Mouse (Mus musculus): ENCODE data around the gene Sycp2. TPM values are rescaled to one million over a fixed set of nuclear protein-coding genes. Genes with fewer than 3 reads are reported as not detected.

Gene Sycp2
- polyA plus RNA-seq, 1 experiment from 2014 or later = not detected

DNA sequence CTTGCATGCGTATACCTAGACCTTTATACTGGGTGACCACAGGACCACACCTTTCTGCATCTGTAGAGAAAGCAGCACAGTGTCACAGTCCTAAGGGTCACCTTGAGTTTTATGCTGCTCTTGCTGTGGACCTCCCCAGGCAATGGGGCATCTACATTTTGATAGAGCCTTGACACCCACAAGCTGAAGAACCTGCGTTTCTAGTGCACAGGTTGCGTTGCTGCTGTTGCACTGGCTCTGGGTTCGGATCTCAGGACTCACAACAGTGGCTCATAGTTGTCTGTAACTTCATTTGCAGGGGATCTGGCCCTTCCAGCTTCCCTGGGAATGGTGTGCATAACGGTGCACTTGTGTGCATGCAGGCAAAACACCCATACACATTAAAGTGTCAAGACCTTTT is 19.7 kb upstream of the Sycp2 start:
- Histone ChIP-seq H3K27ac (no peak overlapping the region), H3K9me3 (no peaks in the 10 kb centered on the region), H3K9ac (no peak overlapping the region), H3K4me1 (peaks cover 7% of the 10 kb centered on the region), H3K36me3 (no peaks in the 10 kb centered on the region), H3K4me3 (no peak overlapping the region), H3K4me2 (no peak overlapping the region), H3K27me3 (no peaks in the 10 kb centered on the region; the same call in 1 of the 2 replicates)
- ATAC-seq (ENCODE audit: borderline replicate concordance, extremely low read depth, low FRiP score, low TSS enrichment) = no peak
- WGBS = 77% methylated on average over 5 of the region's 5 CpGs

DNA sequence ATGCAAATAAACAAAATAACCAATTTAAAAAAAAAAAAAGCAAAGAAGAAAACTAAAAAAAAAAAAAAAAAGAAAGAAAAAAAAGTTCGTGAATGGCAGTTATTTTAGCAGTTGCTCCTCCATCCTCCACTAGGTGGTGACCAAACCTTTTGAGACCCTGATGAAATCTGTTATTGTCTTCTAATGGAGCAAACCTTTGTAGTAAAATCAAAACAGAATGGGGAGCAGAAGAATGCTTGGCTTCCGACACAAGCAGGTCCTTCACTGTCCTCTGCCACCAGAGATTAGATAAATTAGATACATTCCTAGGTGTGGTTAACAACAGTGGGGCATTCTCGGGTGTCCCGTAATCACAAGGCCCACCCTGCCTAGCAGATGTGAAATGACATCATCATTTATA is 18.7 kb upstream of the Sycp2 start:
- 21% methylated on average over 4 of the region's 4 CpGs for WGBS

DNA sequence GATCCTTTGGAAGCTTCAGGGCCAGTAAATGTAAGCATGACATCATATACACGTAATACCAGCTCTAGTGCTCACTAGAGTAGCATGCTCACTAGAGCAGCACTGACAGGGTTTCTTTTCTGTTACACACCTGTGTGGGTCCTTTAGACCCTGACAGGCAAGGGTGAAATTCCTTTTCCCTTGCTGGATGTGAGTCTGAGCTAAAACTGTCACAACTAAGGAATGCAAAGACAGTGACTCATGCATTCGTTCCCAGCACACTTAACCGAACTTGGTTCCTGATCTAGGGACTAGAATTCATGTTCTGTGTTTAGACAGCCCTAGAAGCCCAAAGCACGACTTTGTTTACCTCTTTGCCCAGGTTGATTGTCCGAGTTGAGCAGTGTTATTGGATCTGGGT is 15.7 kb upstream of the Sycp2 start:
- Histone ChIP-seq H3K36me3 (0 out of 2 replicates have a peak, but pooled peaks cover 2% of the 10 kb centered on the region), H3K4me3 (no peak overlapping the region), H3K4me1 (peaks cover 9% of the 10 kb centered on the region; the same call in 1 of the 2 replicates), H3K9me3 (no peaks in the 10 kb centered on the region), H3K4me2 (no peak overlapping the region), H3K27me3 (no peaks in the 10 kb centered on the region; the same call in 1 of the 2 replicates), H3K9ac (no peak overlapping the region), H3K27ac (no peak overlapping the region)
- ATAC-seq (ENCODE audit: borderline replicate concordance, extremely low read depth, low FRiP score, low TSS enrichment) = no peak
- WGBS = 55% methylated on average over 5 of the region's 5 CpGs

More for the DNA sequence above, 18.7 kb upstream of the Sycp2 start:
- no peak for ATAC-seq (ENCODE audit: borderline replicate concordance, extremely low read depth, low FRiP score, low TSS enrichment)
- Histone ChIP-seq H3K4me1 (peaks cover 9% of the 10 kb centered on the region; the same call in 1 of the 2 replicates), H3K9me3 (no peaks in the 10 kb centered on the region), H3K4me3 (no peak overlapping the region), H3K9ac (no peak overlapping the region), H3K27me3 (no peaks in the 10 kb centered on the region; the same call in 1 of the 2 replicates), H3K4me2 (no peak overlapping the region), H3K36me3 (no peaks in the 10 kb centered on the region), H3K27ac (no peak overlapping the region)

DNA sequence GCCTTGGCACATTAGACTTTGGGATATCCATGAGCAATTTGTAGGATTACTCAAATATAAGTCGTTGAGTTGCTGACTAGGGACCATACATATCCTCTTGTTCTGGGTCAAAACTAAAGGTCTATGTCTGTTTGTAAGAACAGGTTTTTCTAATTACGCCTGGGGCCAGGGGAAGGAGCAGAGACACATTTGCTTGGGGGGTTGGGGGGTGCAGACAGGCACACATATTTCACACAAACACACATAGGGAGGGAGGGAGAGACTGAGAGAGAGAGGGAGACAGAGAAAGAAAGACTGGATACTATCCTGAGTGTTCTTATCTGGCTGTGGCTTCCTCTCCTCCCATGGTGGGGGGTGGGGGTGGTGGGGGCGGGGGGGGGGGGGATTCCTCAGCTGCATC is 14.7 kb upstream of the Sycp2 start:
- no peaks in the 10 kb centered on the region; the same call in 1 of the 2 replicates for H3K27me3 ChIP-seq
- H3K9me3 ChIP-seq = no peaks in the 10 kb centered on the region
- H3K4me1 ChIP-seq = peaks cover 9% of the 10 kb centered on the region; the same call in 1 of the 2 replicates
- H3K4me2 ChIP-seq = no peak overlapping the region
- no peak overlapping the region for H3K27ac ChIP-seq
- no peak for ATAC-seq (ENCODE audit: borderline replicate concordance, extremely low read depth, low FRiP score, low TSS enrichment)
- H3K36me3 ChIP-seq = 0 out of 2 replicates have a peak, but pooled peaks cover 6% of the 10 kb centered on the region
- 23% methylated on average over 3 of the region's 3 CpGs for WGBS
- no peak overlapping the region for H3K4me3 ChIP-seq
- H3K9ac ChIP-seq = no peak overlapping the region

DNA sequence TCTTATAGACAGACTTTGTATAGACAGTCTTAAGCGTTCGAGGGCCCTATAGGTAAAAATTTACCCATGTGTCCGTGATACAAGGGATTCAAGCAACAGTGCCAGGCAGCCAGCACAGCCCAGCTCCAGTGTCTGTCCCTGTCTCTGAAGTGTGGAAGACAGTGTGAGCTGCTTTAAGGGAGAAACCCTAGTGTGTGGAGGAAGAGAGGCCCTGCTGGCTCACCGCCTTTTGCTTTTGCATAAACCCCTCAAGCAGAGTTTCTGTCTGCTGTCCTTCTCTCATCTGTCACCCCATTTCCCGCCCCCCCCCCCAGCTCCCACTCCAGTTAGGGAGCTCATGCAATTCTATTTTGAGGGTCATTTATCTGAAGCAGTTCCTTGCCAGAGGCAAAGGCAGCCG is 14.1 kb upstream of the Sycp2 start:
- H3K9me3 ChIP-seq = no peaks in the 10 kb centered on the region
- H3K27me3 ChIP-seq = no peaks in the 10 kb centered on the region
- peak overlapping the region; percentile 37; the same call in 1 of the 2 replicates for H3K27ac ChIP-seq
- no peak overlapping the region for H3K4me3 ChIP-seq
- no peak overlapping the region for H3K4me2 ChIP-seq
- H3K9ac ChIP-seq = no peak overlapping the region
- 45% methylated on average over 6 of the region's 6 CpGs for WGBS
- peaks cover 14% of the 10 kb centered on the region; the same call in 1 of the 2 replicates for H3K4me1 ChIP-seq
- peak; percentile 53; the same call in 1 of the 2 replicates for ATAC-seq (ENCODE audit: borderline replicate concordance, extremely low read depth, low FRiP score, low TSS enrichment)
- H3K36me3 ChIP-seq = 0 out of 2 replicates have a peak, but pooled peaks cover 6% of the 10 kb centered on the region

DNA sequence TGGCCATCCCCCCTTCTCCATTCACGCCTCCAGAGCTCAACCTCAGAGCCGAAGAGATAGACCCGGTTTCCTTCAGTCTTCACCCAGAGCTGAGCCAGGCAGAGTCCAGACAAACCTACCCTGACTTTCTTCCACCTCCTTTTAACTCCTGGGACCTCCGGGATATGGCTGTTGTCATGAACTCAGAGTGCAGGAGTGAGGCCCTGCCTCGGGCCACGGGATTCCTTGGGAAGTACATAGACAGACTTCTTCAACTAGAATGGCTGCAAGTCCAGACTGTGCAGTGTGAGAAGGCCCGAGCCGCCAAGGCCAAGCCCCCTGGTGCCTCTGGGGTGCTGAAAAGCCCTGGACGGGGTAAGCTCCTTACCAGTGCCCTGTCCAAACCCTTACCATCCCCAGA is 13.1 kb upstream of the Sycp2 start:
- no peak for ATAC-seq (ENCODE audit: borderline replicate concordance, extremely low read depth, low FRiP score, low TSS enrichment)
- H3K4me3 ChIP-seq = no peak overlapping the region
- no peaks in the 10 kb centered on the region for H3K9me3 ChIP-seq
- no peak overlapping the region for H3K27ac ChIP-seq
- H3K4me1 ChIP-seq = peaks cover 21% of the 10 kb centered on the region
- no peaks in the 10 kb centered on the region for H3K27me3 ChIP-seq
- 0 out of 2 replicates have a peak, but pooled peaks cover 6% of the 10 kb centered on the region for H3K36me3 ChIP-seq
- H3K9ac ChIP-seq = no peak overlapping the region
- 72% methylated on average over 9 of the region's 9 CpGs for WGBS
- no peak overlapping the region for H3K4me2 ChIP-seq

DNA sequence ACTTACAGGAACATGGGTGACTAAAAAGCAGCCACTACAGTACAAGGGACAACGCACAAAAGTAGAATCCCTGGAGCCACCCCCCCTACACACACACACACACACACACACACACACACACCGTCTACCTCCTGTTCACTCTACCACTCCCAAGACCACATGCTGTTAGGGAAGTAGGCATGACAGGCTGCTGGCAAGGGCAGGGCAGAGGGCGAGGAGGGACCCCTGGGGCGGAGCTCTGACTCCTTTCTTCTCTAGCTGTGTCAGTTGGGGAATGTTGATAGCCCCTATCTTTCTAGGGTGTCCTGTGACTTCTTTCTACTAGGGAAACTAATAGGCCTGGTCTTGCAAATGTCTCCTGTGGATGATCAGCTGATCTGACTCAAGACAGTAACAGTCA is 9.5 kb upstream of the Sycp2 start:
- 0 out of 2 replicates have a peak, but pooled peaks cover 6% of the 10 kb centered on the region for H3K36me3 ChIP-seq
- no peaks in the 10 kb centered on the region for H3K9me3 ChIP-seq
- H3K4me2 ChIP-seq = no peak overlapping the region
- H3K4me3 ChIP-seq = no peak overlapping the region
- ATAC-seq (ENCODE audit: borderline replicate concordance, extremely low read depth, low FRiP score, low TSS enrichment) = no peak
- 80% methylated on average over 4 of the region's 4 CpGs for WGBS
- H3K4me1 ChIP-seq = peaks cover 42% of the 10 kb centered on the region
- H3K9ac ChIP-seq = no peak overlapping the region
- no peak overlapping the region for H3K27ac ChIP-seq
- peaks cover 16% of the 10 kb centered on the region for H3K27me3 ChIP-seq

DNA sequence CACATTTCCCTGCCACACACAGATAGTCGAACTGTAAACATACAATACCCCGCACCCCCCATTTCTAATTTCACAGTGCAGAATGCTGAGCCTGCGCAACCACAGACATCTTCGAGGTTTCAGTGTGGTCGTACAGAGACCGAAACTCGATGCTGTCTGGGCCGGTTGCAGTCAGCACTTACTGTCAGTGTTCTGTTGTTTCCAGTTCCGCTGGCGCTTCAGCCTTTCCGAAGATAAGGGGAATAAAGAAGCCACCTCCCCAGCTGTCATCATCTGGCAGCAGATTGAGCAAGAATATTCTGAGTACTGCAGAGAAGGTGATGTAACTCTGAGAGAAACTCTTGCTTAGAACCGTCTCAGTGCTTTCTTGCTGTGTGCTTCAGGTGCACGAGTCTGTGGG is 8.9 kb upstream of the Sycp2 start:
- Histone ChIP-seq H3K9ac (no peak overlapping the region), H3K4me2 (no peak overlapping the region), H3K9me3 (no peaks in the 10 kb centered on the region), H3K4me1 (peaks cover 46% of the 10 kb centered on the region), H3K4me3 (no peak overlapping the region), H3K27ac (0 out of 2 replicates have a peak overlapping the region, but pooled peaks have one; percentile 18), H3K27me3 (peaks cover 21% of the 10 kb centered on the region), H3K36me3 (0 out of 2 replicates have a peak, but pooled peaks cover 6% of the 10 kb centered on the region)
- WGBS = 45% methylated on average over 13 of the region's 13 CpGs
- ATAC-seq (ENCODE audit: borderline replicate concordance, extremely low read depth, low FRiP score, low TSS enrichment) = no peak

DNA sequence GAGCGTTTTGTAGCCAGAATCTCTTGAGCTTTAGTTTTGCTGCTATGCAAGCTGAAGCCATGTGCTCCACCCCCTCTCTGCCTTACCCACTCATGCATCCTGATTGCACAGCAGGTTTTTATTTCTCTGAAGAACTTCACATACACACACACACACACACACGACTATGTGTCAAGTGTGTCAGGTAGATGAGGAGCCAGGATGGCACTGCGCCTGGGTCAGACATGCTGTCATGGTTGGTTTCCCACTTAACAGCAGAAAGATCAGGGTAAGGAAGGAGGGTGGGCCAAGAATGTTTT is 7.6 kb upstream of the Sycp2 start:
- Histone ChIP-seq H3K4me3 (peak overlapping the region; percentile 54), H3K9me3 (no peaks in the 10 kb centered on the region), H3K9ac (no peak overlapping the region), H3K4me2 (peak overlapping the region; percentile 79), H3K27me3 (peaks cover 22% of the 10 kb centered on the region), H3K27ac (no peak overlapping the region), H3K36me3 (0 out of 2 replicates have a peak, but pooled peaks cover 6% of the 10 kb centered on the region), H3K4me1 (peaks cover 49% of the 10 kb centered on the region)
- 22% methylated on average over 3 of the region's 3 CpGs for WGBS
- no peak for ATAC-seq (ENCODE audit: borderline replicate concordance, extremely low read depth, low FRiP score, low TSS enrichment)

DNA sequence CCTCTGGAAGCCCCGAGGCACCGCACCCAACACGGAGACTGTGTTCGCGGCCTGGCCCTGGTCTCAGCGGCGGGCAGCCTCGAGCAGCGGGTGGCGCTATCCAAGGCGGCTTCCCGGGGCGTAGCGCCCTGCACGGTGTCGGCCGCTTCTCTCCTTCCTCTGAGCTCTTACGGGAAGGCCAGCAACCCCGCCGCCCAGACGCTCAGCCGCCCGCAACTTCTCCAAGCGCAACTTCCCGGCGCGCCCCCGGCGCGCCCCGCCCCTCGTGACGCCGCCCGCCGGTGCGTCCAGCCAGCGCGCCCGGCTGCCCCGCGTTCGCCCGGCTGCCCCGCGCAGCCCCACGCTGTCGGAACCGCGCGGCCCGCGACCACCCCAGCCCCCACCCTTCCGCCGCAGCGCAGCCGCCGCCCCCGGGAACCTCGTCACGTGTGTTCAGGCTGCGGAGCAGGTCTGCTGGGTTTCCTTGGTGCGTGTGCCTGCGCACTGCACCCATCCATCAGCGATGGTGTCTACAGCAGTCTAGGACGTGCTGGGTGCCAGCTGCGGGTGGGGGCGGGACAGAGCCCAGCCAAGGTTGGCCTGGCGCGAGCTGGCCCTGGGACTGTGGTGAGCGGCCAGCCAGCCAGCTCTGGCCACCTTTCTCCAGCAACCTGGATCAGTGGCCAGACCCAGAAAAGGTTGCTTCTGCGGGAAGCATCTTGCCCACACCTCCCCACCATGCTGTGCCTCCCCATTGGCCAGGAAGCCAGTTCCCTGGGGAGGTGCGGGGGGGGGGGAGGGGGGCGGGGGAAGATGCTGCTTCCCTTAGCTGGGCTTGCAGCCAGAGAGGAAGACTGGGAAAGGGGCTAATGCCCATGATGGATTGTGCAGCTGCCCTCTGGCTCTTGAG is 7.0 kb upstream of the Sycp2 start, which contains the start of the genes Ppp1r3d and Fam217b:
Gene Ppp1r3d (minus strand): TSS at position 212 of the 889 bp plus-strand sequence.
Gene Fam217b (plus strand): TSS at position 264 of the 889 bp plus-strand sequence.
- WGBS = under 1% methylated on average over 65 of the region's 74 CpGs
- H3K9me3 ChIP-seq = no peaks in the 10 kb centered on the region
- H3K36me3 ChIP-seq = 0 out of 2 replicates have a peak, but pooled peaks cover 6% of the 10 kb centered on the region
- H3K4me1 ChIP-seq = peaks cover 49% of the 10 kb centered on the region
- peak within 1 kb of the TSS; percentile 29; the same call in 1 of the 2 replicates for H3K27ac ChIP-seq
- peaks cover 22% of the 10 kb centered on the region for H3K27me3 ChIP-seq
- H3K9ac ChIP-seq = peak within 1 kb of the TSS; percentile 21
- H3K4me3 ChIP-seq = peak within 1 kb of the TSS; percentile 54
- peak within 1 kb of the TSS; percentile 79 for H3K4me2 ChIP-seq
- peak; percentile 79 for ATAC-seq (ENCODE audit: borderline replicate concordance, extremely low read depth, low FRiP score, low TSS enrichment)

DNA sequence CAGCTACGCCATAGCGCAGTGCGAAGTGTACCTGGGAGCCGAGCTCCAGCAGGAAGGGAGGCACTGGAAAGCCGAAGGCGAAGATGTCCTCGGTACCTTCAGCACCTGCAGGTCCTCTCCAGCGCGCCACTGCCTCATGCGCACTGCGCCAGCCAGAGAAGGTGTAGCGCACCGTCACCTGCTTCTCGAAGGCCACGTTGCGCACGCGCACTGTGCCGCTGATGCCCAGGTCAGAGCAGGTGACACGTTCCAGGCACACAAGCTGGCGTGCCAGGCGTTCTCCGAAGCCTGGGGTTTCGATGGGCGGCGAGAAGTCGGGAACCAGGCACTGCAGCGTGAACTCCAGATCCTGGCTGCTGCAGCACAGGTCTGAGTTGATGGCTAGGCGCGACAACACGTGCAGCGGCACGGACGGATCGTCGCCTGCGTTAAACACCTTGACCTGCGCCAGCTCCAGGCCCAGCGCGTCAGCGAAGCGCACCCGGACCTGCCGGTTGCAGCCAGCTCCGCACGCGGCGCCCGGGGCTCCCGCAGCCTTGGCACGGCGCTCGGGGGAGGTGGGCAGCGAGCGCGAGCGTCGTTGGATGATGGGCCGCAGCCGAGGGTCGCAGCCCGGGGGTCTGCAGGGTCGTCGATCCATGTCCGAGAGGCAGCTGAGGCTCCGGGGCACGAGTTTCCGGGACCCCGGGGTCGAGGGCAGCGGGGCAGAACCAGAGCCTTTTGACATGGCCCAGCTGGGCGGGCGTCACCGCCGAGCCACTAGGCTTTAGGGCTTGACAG is 6.2 kb upstream of the Sycp2 start:
- 0 out of 2 replicates have a peak, but pooled peaks cover 6% of the 10 kb centered on the region for H3K36me3 ChIP-seq
- H3K27ac ChIP-seq = 0 out of 2 replicates have a peak overlapping the region, but pooled peaks have one; percentile 29
- peak overlapping the region; percentile 79 for H3K4me2 ChIP-seq
- no peaks in the 10 kb centered on the region for H3K9me3 ChIP-seq
- H3K9ac ChIP-seq = peak overlapping the region; percentile 21
- peaks cover 49% of the 10 kb centered on the region for H3K4me1 ChIP-seq
- 10% methylated on average over 75 of the region's 75 CpGs for WGBS
- peak overlapping the region; percentile 54 for H3K4me3 ChIP-seq
- peaks cover 22% of the 10 kb centered on the region for H3K27me3 ChIP-seq
- no peak for ATAC-seq (ENCODE audit: borderline replicate concordance, extremely low read depth, low FRiP score, low TSS enrichment)
